Mouse (Mus musculus): Measurements from ENCODE around the gene Notum. TPM values are rescaled to one million over a fixed set of nuclear protein-coding genes. Genes with fewer than 3 reads are reported as not detected.
A peak's percentile ranks its signal among the peaks of the same experiment; 100 is the strongest.

Gene Notum
- polyA plus RNA-seq, 2 experiments from 2014 or later: not detected

DNA sequence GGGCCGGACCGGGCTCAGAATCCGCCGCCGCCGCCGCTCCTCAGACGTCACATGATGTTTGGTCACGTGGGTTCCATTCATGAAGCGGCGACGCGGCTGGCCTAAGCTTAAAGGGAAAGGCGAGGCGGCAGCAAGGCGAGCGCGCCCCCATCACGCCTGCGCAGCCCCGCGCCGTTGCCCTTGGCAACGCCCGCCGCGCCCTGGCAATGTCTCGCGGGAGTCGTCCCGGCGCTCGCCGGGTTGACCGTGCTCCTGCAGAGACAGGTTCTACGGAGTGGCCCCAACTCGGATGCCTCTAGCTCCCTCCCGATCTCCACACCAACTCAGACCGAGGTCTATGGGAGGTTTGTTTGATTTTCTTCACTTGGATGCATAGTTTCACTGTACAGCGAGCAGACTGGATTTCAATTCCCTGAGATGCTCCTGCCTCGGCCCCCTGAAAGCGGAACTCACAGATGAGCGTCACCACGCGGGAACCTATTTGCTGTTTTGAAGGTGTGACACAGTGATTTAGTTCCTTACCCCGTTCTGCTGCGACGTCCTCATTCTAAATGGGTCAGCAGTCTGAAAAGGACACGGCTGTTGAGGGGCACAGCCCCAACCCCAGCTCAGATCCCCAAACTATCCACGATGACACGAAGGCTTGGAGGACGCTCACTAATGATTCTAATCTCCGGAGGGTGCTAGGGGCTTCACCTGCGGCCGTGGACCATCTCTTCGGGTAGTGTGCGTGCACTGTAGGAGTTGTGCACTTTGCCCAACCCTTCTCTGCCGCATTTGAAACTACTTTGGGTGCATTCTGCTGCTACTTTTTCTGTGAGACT is 27.2 kb downstream of the Notum start, which contains the start of gene Mafg:
TSS of gene Mafg (minus strand) at position 81 of the 824 bp plus-strand sequence.
- ATAC-seq: peak; percentile 67

DNA sequence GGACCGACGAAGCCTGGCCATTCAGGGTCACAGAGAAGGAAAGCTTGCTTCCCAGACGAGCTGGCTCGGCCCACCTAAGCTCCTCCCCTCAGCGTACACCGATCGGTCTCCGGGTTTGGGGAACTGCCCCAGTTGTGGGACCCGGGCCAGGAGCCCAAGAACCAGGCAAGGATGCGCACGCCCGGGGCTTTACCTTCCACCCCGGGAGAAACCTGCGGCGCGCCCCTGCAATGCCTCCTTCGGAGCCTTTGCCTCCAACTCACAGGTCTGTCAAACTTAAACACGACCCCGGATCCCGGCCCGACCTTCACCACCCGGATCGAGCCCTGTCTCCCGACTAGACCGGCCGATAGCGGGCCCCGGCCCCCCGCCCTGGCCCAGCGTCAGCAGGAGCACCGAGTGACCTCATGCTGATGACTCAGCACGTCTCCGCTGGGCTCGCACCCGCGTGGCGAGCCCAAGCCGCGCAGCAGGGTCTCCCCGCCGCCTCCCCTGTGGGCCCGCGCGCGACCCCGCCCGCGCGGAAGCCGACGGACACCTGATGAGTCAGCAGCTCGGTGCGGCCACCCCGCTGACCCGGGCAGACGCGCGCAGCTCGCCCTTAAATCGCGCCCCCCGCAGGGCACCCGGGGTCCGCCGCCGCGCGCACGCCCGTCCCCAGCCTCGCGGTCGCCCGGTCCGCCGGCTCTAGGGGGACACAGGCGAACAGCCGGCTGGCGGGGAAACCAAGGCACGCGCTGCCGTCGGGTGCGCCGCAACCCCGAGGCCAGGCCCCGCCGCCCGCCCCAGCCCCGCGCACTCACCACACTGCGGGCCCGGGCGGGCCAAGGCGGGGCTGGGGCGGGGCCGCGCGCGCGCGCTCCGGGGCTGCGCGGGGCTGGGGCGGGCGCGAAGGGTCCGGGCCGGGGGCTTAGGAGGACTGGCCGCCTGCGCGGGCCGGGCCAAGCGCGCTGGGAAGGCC is 28.1 kb downstream of the Notum start:
- ATAC-seq: peak; percentile 23

GRCm38 (mm10) chr11:120631726-120632448 is 29.1 kb downstream of the Notum start:
- no peak for ATAC-seq

GRCm38 (mm10) chr11:120630881-120631725 is 29.9 kb downstream of the Notum start:
- peak; percentile 35 for ATAC-seq

DNA sequence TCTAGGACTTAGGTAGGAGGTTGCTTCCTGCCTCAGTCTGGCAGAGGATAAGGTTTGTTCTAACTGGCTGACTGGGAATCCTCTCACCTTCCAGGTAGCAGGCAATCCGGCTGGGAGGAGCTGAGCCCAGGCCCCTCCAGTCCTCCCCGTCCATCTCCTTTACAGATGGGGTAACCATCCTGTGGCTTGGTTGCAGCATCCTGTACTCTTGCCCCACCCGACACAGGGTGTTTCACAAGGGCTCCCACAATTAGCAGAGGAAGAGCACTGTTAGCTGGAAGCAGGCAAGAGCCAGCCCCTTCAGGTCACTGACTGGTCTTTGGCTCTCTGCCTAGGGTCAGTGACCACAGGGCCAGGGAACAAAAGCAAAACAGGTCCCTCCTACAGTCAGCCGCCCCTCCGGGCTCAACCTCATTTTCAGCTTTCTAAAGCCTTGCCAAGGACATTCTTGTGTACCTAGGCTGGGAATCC is 30.5 kb downstream of the Notum start:
- no peak for ATAC-seq

GRCm38 (mm10) chr11:120629911-120630310 is 31.1 kb downstream of the Notum start:
- ATAC-seq: no peak

GRCm38 (mm10) chr11:120629341-120629730 is 31.6 kb downstream of the Notum start:
- peak; percentile 16 for ATAC-seq

GRCm38 (mm10) chr11:120628601-120629340 is 32.2 kb downstream of the Notum start:
- no peak for ATAC-seq

DNA sequence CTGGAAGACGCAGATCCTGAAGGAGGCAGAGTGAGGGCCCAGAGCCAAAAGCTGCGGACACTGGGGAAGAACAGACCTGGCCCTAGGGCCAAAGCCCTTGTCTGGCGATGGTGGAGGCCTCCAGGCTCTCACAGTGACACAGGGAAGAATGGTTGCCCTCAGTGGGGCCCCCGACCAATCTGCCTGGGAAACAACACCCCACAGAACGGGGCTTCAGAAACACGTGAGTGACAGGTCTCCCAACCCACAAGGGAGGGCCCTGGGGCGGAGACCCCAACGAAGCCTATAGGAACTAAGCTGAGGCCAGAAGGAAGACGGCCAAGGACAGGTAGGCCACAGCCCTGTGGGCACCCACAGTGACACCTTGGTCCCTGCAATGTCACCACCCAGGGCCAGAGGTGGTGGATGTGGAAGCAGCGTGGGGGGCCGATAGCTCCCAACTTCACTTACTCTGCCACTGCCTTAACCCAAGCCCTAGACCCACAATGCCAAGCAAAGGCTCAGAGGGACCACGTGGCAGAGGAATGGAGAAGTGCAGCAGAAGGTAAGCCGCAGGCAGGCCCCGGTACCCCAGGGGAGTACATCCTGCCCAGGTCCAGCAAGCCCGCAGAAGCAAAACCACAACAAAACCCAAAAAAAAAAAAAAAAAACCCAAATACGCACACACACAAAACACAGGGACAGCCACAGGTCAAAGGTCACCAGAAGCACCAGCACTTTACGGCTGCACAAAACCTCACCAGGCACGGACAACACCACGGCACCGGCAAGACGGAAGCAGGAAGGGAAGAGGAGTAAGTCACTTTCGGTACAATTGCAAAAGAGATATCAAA is 33.3 kb downstream of the Notum start:
- ATAC-seq: peak; percentile 50

DNA sequence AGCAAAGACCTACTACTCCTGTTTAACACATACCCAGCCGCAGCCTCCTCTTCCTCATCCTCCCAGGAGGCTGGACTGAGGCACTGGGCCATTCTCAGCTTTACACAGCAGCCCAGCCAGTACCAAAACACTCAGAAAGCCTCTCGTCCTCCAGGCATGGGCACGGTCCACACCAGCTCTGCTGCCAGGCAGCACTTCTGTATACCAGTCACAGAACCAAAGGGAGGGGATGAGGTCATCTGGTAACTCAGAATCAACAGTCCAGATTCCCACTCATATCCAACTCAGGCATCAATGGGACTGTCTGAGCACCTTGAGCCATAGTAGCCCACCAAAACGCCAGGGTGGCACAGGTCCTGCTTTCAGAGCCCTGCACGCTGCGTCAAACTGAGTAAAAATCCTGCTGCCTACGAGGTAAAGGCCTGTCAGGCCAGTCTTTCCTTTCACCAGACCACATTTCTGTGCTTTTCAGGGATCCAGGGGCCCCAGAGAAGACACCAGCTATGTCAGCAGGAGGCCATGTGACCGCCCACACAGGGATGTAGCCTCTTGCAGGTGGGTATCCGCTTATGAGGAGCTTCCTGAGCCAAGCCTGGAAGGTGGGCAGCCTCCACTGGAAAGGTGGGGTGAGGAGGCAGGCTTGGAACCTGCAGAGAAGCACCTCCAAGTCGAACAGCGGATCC is 34.0 kb downstream of the Notum start:
- ATAC-seq: no peak

GRCm38 (mm10) chr11:120625152-120625775 is 35.7 kb downstream of the Notum start, which contains the start of gene Sirt7:
Sirt7 (minus strand) TSS chr11:120625240.
- ATAC-seq: no peak

GRCm38 (mm10) chr11:120624680-120625111 is 36.3 kb downstream of the Notum start:
- peak; percentile 69 for ATAC-seq

- peak; percentile 46 for ATAC-seq
Observed at GRCm38 (mm10) chr11:120623961-120624679, 36.9 kb downstream of the Notum start.

DNA sequence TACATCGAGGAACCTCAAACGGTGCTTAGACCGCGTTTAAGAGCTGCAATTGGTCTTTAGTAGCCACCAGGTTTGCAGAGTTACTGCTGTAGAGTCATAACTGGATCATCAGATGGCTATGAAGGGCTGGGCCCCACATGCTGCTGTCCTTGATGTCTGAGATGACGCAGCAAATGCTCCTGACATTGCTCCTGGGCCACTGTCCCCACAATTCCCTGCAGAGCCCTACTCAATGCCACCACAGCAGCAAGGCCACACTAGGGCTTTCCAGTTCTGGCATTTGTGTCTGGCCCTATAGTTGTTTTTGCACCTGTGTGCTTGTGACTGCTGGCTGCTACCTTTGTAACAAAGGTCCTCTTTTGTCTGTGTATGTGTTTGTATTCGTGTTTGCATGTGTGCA is 38.2 kb downstream of the Notum start:
- no peak for ATAC-seq

- ATAC-seq: no peak
Observed at GRCm38 (mm10) chr11:120620195-120620594, 40.8 kb downstream of the Notum start.

GRCm38 (mm10) chr11:120618619-120619535 is 42.1 kb downstream of the Notum start:
- no peak for ATAC-seq

Data from CD4-positive, CD25-positive, alpha-beta regulatory T cell, adult 4 months (primary cell).